Mouse (Mus musculus) activated CD4-positive, CD25-positive, alpha-beta regulatory T cell, adult 4 months (primary cell): ENCODE measurements around the gene Mthfs. TPM values are rescaled to one million over a fixed set of nuclear protein-coding genes. Genes with fewer than 3 reads are reported as not detected.

Source experiments
- polyA plus RNA-seq, 2 experiments: library from polyadenylated mRNA; unstranded; fragments of 100-300 nt; shearing (Covaris generic); gene quantifications; one replicate each; pipeline ENCODE4 v1.2.1; 2017

The Mthfs gene
- polyA plus RNA-seq, 2 experiments from 2014 or later, result 86.2 to 93.4 TPM

Other genes with a start within 250 kb of the Mthfs start
- under 1 TPM in 1 of 2 experiments, not detected in 1; 0.29 TPM for gene Trim43b, start 117.8 kb upstream of the Mthfs start, polyA plus RNA-seq
- 100 to 1,000 TPM; 267 to 340 TPM for gene Bcl2a1b, start 11.5 kb upstream of the Mthfs start, polyA plus RNA-seq
- 10 to 100 TPM in 1 of 2 experiments, 1 to 10 TPM in 1; 1.7 to 35.6 TPM for gene Gm29094, start 11.3 kb upstream of the Mthfs start, polyA plus RNA-seq